Mouse (Mus musculus): ENCODE measurements around the gene Xirp2.

GRCm38 (mm10) chr2:67541957-67542696 lies 96.3 kb downstream of the Xirp2 start:
- TF ChIP-seq POLR2A (IDR thresholded peaks at IDR 0.05; ENCODE audit: low read depth, low read length), result no peak
- TF ChIP-seq CTCF (IDR thresholded peaks at IDR 0.05; ENCODE audit: extremely low read depth, insufficient read depth, insufficient read length, insufficient replicate concordance), result no peak
